Mouse (Mus musculus): ENCODE measurements around the gene Numa1. TPM values are rescaled to one million over a fixed set of nuclear protein-coding genes. Genes with fewer than 3 reads are reported as not detected.

Gene Numa1
- polyA plus RNA-seq, 1 experiment from 2014 or later = 112 TPM

GRCm38 (mm10) chr7:102000921-102001630, 67.2 kb downstream of the Numa1 start:
- H3K4me1 ChIP-seq (replicated peaks; ENCODE audit: control insufficient read depth, insufficient read depth, low read length) = no peaks in the 10 kb centered on the region
- no peaks in the 10 kb centered on the region for H3K9me3 ChIP-seq (ENCODE audit: control insufficient read depth, low read length)
- no peak for DNase-seq (ENCODE audit: low spot score)
- no peak overlapping the region for H3K9ac ChIP-seq (ENCODE audit: low read length)
- no peak overlapping the region for H3K4me3 ChIP-seq (ENCODE audit: low read depth, low read length)
- no peak overlapping the region for H3K4me2 ChIP-seq (ENCODE audit: low read depth, low read length, severe bottlenecking)
- H3K27ac ChIP-seq (ENCODE audit: low read depth, low read length) = no peak overlapping the region
- no peaks in the 10 kb centered on the region for H3K27me3 ChIP-seq (ENCODE audit: control insufficient read depth, insufficient read depth, low read length)
- 93% methylated on average over 26 of the region's 26 CpGs for WGBS
- no peak for ATAC-seq (replicated peaks; ENCODE audit: low FRiP score)
- peaks cover 35% of the 10 kb centered on the region for H3K36me3 ChIP-seq (ENCODE audit: control insufficient read depth, insufficient read depth, low read length)

GRCm38 (mm10) chr7:102006520-102006919, 72.6 kb downstream of the Numa1 start:
- Histone ChIP-seq H3K36me3 (ENCODE audit: control insufficient read depth, insufficient read depth, low read length) (peaks cover 22% of the 10 kb centered on the region), H3K27ac (ENCODE audit: low read depth, low read length) (no peak overlapping the region), H3K9ac (ENCODE audit: low read length) (no peak overlapping the region), H3K9me3 (ENCODE audit: control insufficient read depth, low read length) (no peaks in the 10 kb centered on the region), H3K4me3 (ENCODE audit: low read depth, low read length) (no peak overlapping the region), H3K4me1 (replicated peaks; ENCODE audit: control insufficient read depth, insufficient read depth, low read length) (no peaks in the 10 kb centered on the region), H3K27me3 (ENCODE audit: control insufficient read depth, insufficient read depth, low read length) (no peaks in the 10 kb centered on the region), H3K4me2 (ENCODE audit: low read depth, low read length, severe bottlenecking) (no peak overlapping the region)
- ATAC-seq (replicated peaks; ENCODE audit: low FRiP score) (no peak), DNase-seq (ENCODE audit: low spot score) (no peak)
- 93% methylated on average over 1 of the region's 1 CpGs for WGBS

GRCm38 (mm10) chr7:102011855-102012254, 77.9 kb downstream of the Numa1 start:
- Histone ChIP-seq H3K4me2 (ENCODE audit: low read depth, low read length, severe bottlenecking) (no peak overlapping the region), H3K27ac (ENCODE audit: low read depth, low read length) (no peak overlapping the region), H3K4me1 (replicated peaks; ENCODE audit: control insufficient read depth, insufficient read depth, low read length) (no peaks in the 10 kb centered on the region), H3K9me3 (ENCODE audit: control insufficient read depth, low read length) (no peaks in the 10 kb centered on the region), H3K36me3 (ENCODE audit: control insufficient read depth, insufficient read depth, low read length) (peaks cover 47% of the 10 kb centered on the region), H3K4me3 (ENCODE audit: low read depth, low read length) (no peak overlapping the region), H3K27me3 (ENCODE audit: control insufficient read depth, insufficient read depth, low read length) (no peaks in the 10 kb centered on the region), H3K9ac (ENCODE audit: low read length) (no peak overlapping the region)
- ATAC-seq (replicated peaks; ENCODE audit: low FRiP score) (no peak), DNase-seq (ENCODE audit: low spot score) (no peak)
- 93% methylated on average over 9 of the region's 9 CpGs for WGBS

GRCm38 (mm10) chr7:102013416-102013815, 79.5 kb downstream of the Numa1 start:
- Histone ChIP-seq H3K36me3 (ENCODE audit: control insufficient read depth, insufficient read depth, low read length) (peaks cover 39% of the 10 kb centered on the region), H3K4me3 (ENCODE audit: low read depth, low read length) (no peak overlapping the region), H3K9ac (ENCODE audit: low read length) (no peak overlapping the region), H3K27ac (ENCODE audit: low read depth, low read length) (no peak overlapping the region), H3K27me3 (ENCODE audit: control insufficient read depth, insufficient read depth, low read length) (no peaks in the 10 kb centered on the region), H3K4me2 (ENCODE audit: low read depth, low read length, severe bottlenecking) (no peak overlapping the region), H3K9me3 (ENCODE audit: control insufficient read depth, low read length) (no peaks in the 10 kb centered on the region), H3K4me1 (replicated peaks; ENCODE audit: control insufficient read depth, insufficient read depth, low read length) (no peaks in the 10 kb centered on the region)
- ATAC-seq (replicated peaks; ENCODE audit: low FRiP score) (no peak), DNase-seq (ENCODE audit: low spot score) (no peak)
- WGBS = 93% methylated on average over 8 of the region's 8 CpGs

GRCm38 (mm10) chr7:102014995-102015394, 81.1 kb downstream of the Numa1 start:
- 94% methylated on average over 2 of the region's 2 CpGs for WGBS
- no peak overlapping the region for H3K27ac ChIP-seq (ENCODE audit: low read depth, low read length)
- H3K27me3 ChIP-seq (ENCODE audit: control insufficient read depth, insufficient read depth, low read length) = no peaks in the 10 kb centered on the region

GRCm38 (mm10) chr7:102016936-102017335, 83.0 kb downstream of the Numa1 start:
- no peak for ATAC-seq (replicated peaks; ENCODE audit: low FRiP score)
- no peaks in the 10 kb centered on the region for H3K27me3 ChIP-seq (ENCODE audit: control insufficient read depth, insufficient read depth, low read length)
- no peak for DNase-seq (ENCODE audit: low spot score)
- no peaks in the 10 kb centered on the region for H3K9me3 ChIP-seq (ENCODE audit: control insufficient read depth, low read length)
- 88% methylated on average over 4 of the region's 4 CpGs for WGBS
- H3K9ac ChIP-seq (ENCODE audit: low read length) = no peak overlapping the region
- peaks cover 25% of the 10 kb centered on the region for H3K36me3 ChIP-seq (ENCODE audit: control insufficient read depth, insufficient read depth, low read length)
- no peak overlapping the region for H3K4me2 ChIP-seq (ENCODE audit: low read depth, low read length, severe bottlenecking)
- no peak overlapping the region for H3K4me3 ChIP-seq (ENCODE audit: low read depth, low read length)
- no peaks in the 10 kb centered on the region for H3K4me1 ChIP-seq (replicated peaks; ENCODE audit: control insufficient read depth, insufficient read depth, low read length)
- no peak overlapping the region for H3K27ac ChIP-seq (ENCODE audit: low read depth, low read length)

More at GRCm38 (mm10) chr7:102014995-102015394, 81.1 kb downstream of the Numa1 start:
- DNase-seq (ENCODE audit: low spot score) = no peak
- Histone ChIP-seq H3K4me3 (ENCODE audit: low read depth, low read length) (no peak overlapping the region), H3K4me1 (replicated peaks; ENCODE audit: control insufficient read depth, insufficient read depth, low read length) (no peaks in the 10 kb centered on the region), H3K36me3 (ENCODE audit: control insufficient read depth, insufficient read depth, low read length) (peaks cover 34% of the 10 kb centered on the region), H3K9me3 (ENCODE audit: control insufficient read depth, low read length) (no peaks in the 10 kb centered on the region), H3K9ac (ENCODE audit: low read length) (no peak overlapping the region), H3K4me2 (ENCODE audit: low read depth, low read length, severe bottlenecking) (no peak overlapping the region)
- ATAC-seq (replicated peaks; ENCODE audit: low FRiP score) = no peak

- no peak for ATAC-seq (replicated peaks; ENCODE audit: low FRiP score)
- Histone ChIP-seq H3K27me3 (ENCODE audit: control insufficient read depth, insufficient read depth, low read length) (no peaks in the 10 kb centered on the region), H3K36me3 (ENCODE audit: control insufficient read depth, insufficient read depth, low read length) (peaks cover 21% of the 10 kb centered on the region), H3K4me3 (ENCODE audit: low read depth, low read length) (no peak overlapping the region), H3K9ac (ENCODE audit: low read length) (no peak overlapping the region), H3K4me2 (ENCODE audit: low read depth, low read length, severe bottlenecking) (no peak overlapping the region), H3K9me3 (ENCODE audit: control insufficient read depth, low read length) (no peaks in the 10 kb centered on the region), H3K27ac (ENCODE audit: low read depth, low read length) (no peak overlapping the region), H3K4me1 (replicated peaks; ENCODE audit: control insufficient read depth, insufficient read depth, low read length) (no peaks in the 10 kb centered on the region)
- WGBS = 89% methylated on average over 5 of the region's 5 CpGs
- no peak for DNase-seq (ENCODE audit: low spot score)
Measured at GRCm38 (mm10) chr7:102017452-102017851, 83.5 kb downstream of the Numa1 start.

GRCm38 (mm10) chr7:102018034-102018433, 84.1 kb downstream of the Numa1 start:
- Histone ChIP-seq H3K4me3 (ENCODE audit: low read depth, low read length) (no peak overlapping the region), H3K27me3 (ENCODE audit: control insufficient read depth, insufficient read depth, low read length) (no peaks in the 10 kb centered on the region), H3K36me3 (ENCODE audit: control insufficient read depth, insufficient read depth, low read length) (peaks cover 16% of the 10 kb centered on the region), H3K9ac (ENCODE audit: low read length) (no peak overlapping the region), H3K27ac (ENCODE audit: low read depth, low read length) (no peak overlapping the region), H3K9me3 (ENCODE audit: control insufficient read depth, low read length) (no peaks in the 10 kb centered on the region), H3K4me1 (replicated peaks; ENCODE audit: control insufficient read depth, insufficient read depth, low read length) (no peaks in the 10 kb centered on the region), H3K4me2 (ENCODE audit: low read depth, low read length, severe bottlenecking) (no peak overlapping the region)
- ATAC-seq (replicated peaks; ENCODE audit: low FRiP score) (no peak), DNase-seq (ENCODE audit: low spot score) (no peak)
- 88% methylated on average over 7 of the region's 7 CpGs for WGBS

GRCm38 (mm10) chr7:102018590-102018989, 84.7 kb downstream of the Numa1 start, which contains the start of gene Il18bp:
Il18bp (minus strand) TSS chr7:102018690.
- peaks cover 12% of the 10 kb centered on the region for H3K36me3 ChIP-seq (ENCODE audit: control insufficient read depth, insufficient read depth, low read length)
- H3K27me3 ChIP-seq (ENCODE audit: control insufficient read depth, insufficient read depth, low read length) = no peaks in the 10 kb centered on the region
- H3K4me2 ChIP-seq (ENCODE audit: low read depth, low read length, severe bottlenecking) = no peak within 1 kb of the TSS
- H3K9ac ChIP-seq (ENCODE audit: low read length) = no peak within 1 kb of the TSS
- 87% methylated on average over 3 of the region's 3 CpGs for WGBS
- DNase-seq (ENCODE audit: low spot score) = no peak
- no peaks in the 10 kb centered on the region for H3K4me1 ChIP-seq (replicated peaks; ENCODE audit: control insufficient read depth, insufficient read depth, low read length)
- no peaks in the 10 kb centered on the region for H3K9me3 ChIP-seq (ENCODE audit: control insufficient read depth, low read length)
- ATAC-seq (replicated peaks; ENCODE audit: low FRiP score) = no peak
- no peak within 1 kb of the TSS for H3K4me3 ChIP-seq (ENCODE audit: low read depth, low read length)
- H3K27ac ChIP-seq (ENCODE audit: low read depth, low read length) = no peak within 1 kb of the TSS
